Mouse (Mus musculus) liver, postnatal 0 days (tissue): ENCODE results near the gene Syngr2.

Source experiments
- CTCF ChIP-seq: sonication (generic); IDR thresholded peaks from 2 replicates; pipeline ENCODE4 v1.5.1; 2016; ENCODE audit warnings: antibody characterized with exemption, low read depth
- EP300 ChIP-seq: IDR thresholded peaks from 2 replicates; pipeline ENCODE4 v1.6.1; 2016; ENCODE audit warnings: antibody characterized with exemption, low read depth, mild to moderate bottlenecking

- TF ChIP-seq EP300, result no peak
- TF ChIP-seq CTCF, result no peak
Measured at GRCm38 (mm10) chr11:117801650-117802049, 7.8 kb upstream of the Syngr2 start.
